Mouse (Mus musculus): ENCODE measurements at regions not wholly inside any gene's neighbourhood (a gene's known extent, or its start where the extent isn't known, plus 50 kb on each side); places are given as distances from the start of the nearest gene placed in this dataset.
"Not testable (repeated sequence)": the region's sequence is repeated elsewhere in the genome, so short reads cannot be mapped to it uniquely, and the experiment has no call there.

- no peak for DNase-seq (ENCODE audit: low spot score in 2 of 2)
These were observed 308.7 kb upstream of the Shh start for GRCm38 (mm10) chr5:28775648-28776359.

GRCm38 (mm10) chr5:28771796-28772195 is 304.7 kb upstream of the Shh start:
- DNase-seq (ENCODE audit: low spot score in 2 of 2), result no peak

- no peak for DNase-seq (ENCODE audit: low spot score in 2 of 2)
These were observed 289.3 kb upstream of the Shh start for GRCm38 (mm10) chr5:28756171-28756948.

- not testable (repeated sequence) for DNase-seq (ENCODE audit: low spot score in 2 of 2)
These were observed 284.8 kb upstream of the Shh start for GRCm38 (mm10) chr5:28751821-28752220.

GRCm38 (mm10) chr5:28734768-28735167 is 267.7 kb upstream of the Shh start:
- peak in 1 of 2 experiments; percentile 4 for DNase-seq (ENCODE audit: low spot score in 2 of 2)

GRCm38 (mm10) chr5:28722067-28722466 is 255.0 kb upstream of the Shh start:
- DNase-seq (ENCODE audit: low spot score in 2 of 2), result no peak

GRCm38 (mm10) chr5:28714978-28715377 is 247.9 kb upstream of the Shh start:
- DNase-seq (ENCODE audit: low spot score in 2 of 2), result peak in 1 of 2 experiments; percentile 2

GRCm38 (mm10) chr5:28710517-28710916 is 243.5 kb upstream of the Shh start:
- no peak for DNase-seq (ENCODE audit: low spot score in 2 of 2)

- DNase-seq (ENCODE audit: low spot score in 2 of 2), result no peak
These were observed 242.6 kb upstream of the Shh start for GRCm38 (mm10) chr5:28709626-28710025.

GRCm38 (mm10) chr5:28704359-28704758 is 237.3 kb upstream of the Shh start:
- DNase-seq (ENCODE audit: low spot score in 2 of 2), result peak in 1 of 2 experiments; percentile 41

GRCm38 (mm10) chr5:28696966-28697365 is 229.9 kb upstream of the Shh start:
- DNase-seq (ENCODE audit: low spot score in 2 of 2), result no peak

GRCm38 (mm10) chr5:28690110-28690509 is 223.1 kb upstream of the Shh start:
- DNase-seq (ENCODE audit: low spot score in 2 of 2), result no peak

- DNase-seq (ENCODE audit: low spot score in 2 of 2), result no peak
These were observed 222.6 kb upstream of the Shh start for GRCm38 (mm10) chr5:28689651-28690050.

GRCm38 (mm10) chr5:28689136-28689535 is 222.1 kb upstream of the Shh start:
- no peak for DNase-seq (ENCODE audit: low spot score in 2 of 2)

- DNase-seq (ENCODE audit: low spot score in 2 of 2), result no peak
These were observed 215.8 kb upstream of the Shh start for GRCm38 (mm10) chr5:28682821-28683220.

GRCm38 (mm10) chr5:28680311-28680710 is 213.3 kb upstream of the Shh start:
- no peak for DNase-seq (ENCODE audit: low spot score in 2 of 2)

- no peak for DNase-seq (ENCODE audit: low spot score in 2 of 2)
These were observed 212.7 kb upstream of the Shh start for GRCm38 (mm10) chr5:28679761-28680160.

- no peak for DNase-seq (ENCODE audit: low spot score in 2 of 2)
These were observed 163.1 kb upstream of the Shh start for GRCm38 (mm10) chr5:28630186-28630585.

GRCm38 (mm10) chr5:28611885-28612284 is 144.8 kb upstream of the Shh start:
- no peak for DNase-seq (ENCODE audit: low spot score in 2 of 2)

GRCm38 (mm10) chr5:28596537-28597314 is 129.7 kb upstream of the Shh start:
- no peak for DNase-seq (ENCODE audit: low spot score in 2 of 2)

- DNase-seq (ENCODE audit: low spot score in 2 of 2), result no peak
These were observed 104.4 kb upstream of the Shh start for GRCm38 (mm10) chr5:28571347-28571998.

GRCm38 (mm10) chr5:28568417-28568816 is 101.4 kb upstream of the Shh start:
- DNase-seq (ENCODE audit: low spot score in 2 of 2), result no peak
